13 mouse cellular contexts compared by ENCODE assay signal in genomic region chr12:3579958-3580530, GRCm38 (mm10).
"Had no signal": no experiment of that assay in that cellular context is flagged by ENCODE, and none has a peak within 500 bp of the region (broad histone marks: within the 10 kb centered on the region; RNA-seq: fewer than 3 reads in every experiment).

No protein-coding gene starts in this region.

- H3K4me2 ChIP-seq: liver, embryonic 11.5 days; liver, embryonic 15.5 days; midbrain, embryonic 12.5 days; neural tube, embryonic 15.5 days had no signal

- H3K27ac ChIP-seq: layer of hippocampus, adult 2 months; limb, embryonic 10.5 days; liver, embryonic 15.5 days; midbrain, embryonic 12.5 days; neural tube, embryonic 15.5 days had no signal

- H3K9me3 ChIP-seq: limb, embryonic 10.5 days; liver, embryonic 15.5 days; midbrain, embryonic 12.5 days; neural tube, embryonic 15.5 days had no signal

- DNase-seq: kidney, adult 9 months; kidney, postnatal 10 days; kidney, postnatal 4 days; right cerebral cortex, adult 18-20 months; right cerebral cortex, postnatal 25 days; thymus, adult 18-20 months; thymus, postnatal 14 days had no signal

- H3K4me3 ChIP-seq: layer of hippocampus, adult 2 months; limb, embryonic 10.5 days; liver, embryonic 15.5 days; midbrain, embryonic 12.5 days; neural tube, embryonic 15.5 days had no signal

- H3K27me3 ChIP-seq: liver, embryonic 15.5 days; midbrain, embryonic 12.5 days; neural tube, embryonic 15.5 days had no signal

- H3K9ac ChIP-seq: liver, embryonic 15.5 days; midbrain, embryonic 12.5 days; neural tube, embryonic 15.5 days had no signal

- H3K36me3 ChIP-seq: liver, embryonic 15.5 days; midbrain, embryonic 12.5 days; neural tube, embryonic 15.5 days had no signal

- H3K4me1 ChIP-seq: midbrain, embryonic 12.5 days; neural tube, embryonic 15.5 days had no signal
